ENCODE assay signal across 21 mouse cellular contexts in the genomic region with DNA sequence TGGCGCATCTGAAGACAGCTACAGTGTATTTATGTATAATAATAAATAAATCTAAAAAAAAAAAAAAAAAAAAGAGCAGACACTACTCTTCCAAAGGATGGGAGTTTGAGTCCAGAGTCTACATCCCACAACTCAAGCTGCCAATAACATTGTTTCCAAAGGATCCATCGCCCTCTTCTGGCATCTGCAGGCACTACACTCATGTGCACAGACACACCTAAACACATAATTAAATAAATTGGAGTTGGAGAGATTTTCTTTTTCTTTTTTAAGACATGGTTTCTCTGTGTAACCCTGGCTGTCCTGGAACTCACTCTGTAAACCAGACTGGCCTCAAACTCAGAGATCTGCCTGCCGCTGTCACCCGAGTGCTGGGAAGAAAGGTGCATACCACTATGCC. TPM values are rescaled to one million over a fixed set of nuclear protein-coding genes. Genes with fewer than 3 reads are reported as not detected.
DNase-seq lines count a peak whose midpoint lies in the region; ATAC-seq and TF ChIP-seq lines count a peak whose summit lies in the region.
"Had no signal": no experiment of that assay in that cellular context is flagged by ENCODE, and none has a peak within 500 bp of the region (broad histone marks: within the 10 kb centered on the region; RNA-seq: fewer than 3 reads in every experiment).

No protein-coding gene starts in this region.

- peaks cover 4% of the 10 kb centered on the region; the same call in 1 of the 2 replicates for H3K9me3 ChIP-seq in intestine, embryonic 14.5 days (ENCODE audit: control insufficient read depth, low read length)
- no peaks in the 10 kb centered on the region for H3K9me3 ChIP-seq in intestine, embryonic 16.5 days (ENCODE audit: control insufficient read depth, low read length)
- no peaks in the 10 kb centered on the region for H3K9me3 ChIP-seq in lung, postnatal 0 days (ENCODE audit: low read length)
- H3K9me3 ChIP-seq in kidney, embryonic 14.5 days (ENCODE audit: control insufficient read depth, low read length) = peaks cover 6% of the 10 kb centered on the region; the same call in 1 of the 2 replicates
- H3K9me3 ChIP-seq: embryonic facial prominence, embryonic 12.5 days; forebrain, embryonic 15.5 days; lung, embryonic 15.5 days had no signal

- no peak for ATAC-seq in intestine, embryonic 14.5 days (replicated peaks; ENCODE audit: low FRiP score, low TSS enrichment, low read depth)
- ATAC-seq in intestine, embryonic 16.5 days = no peak
- no peak for ATAC-seq in lung, postnatal 0 days
- no peak for ATAC-seq in Patski
- no peak for ATAC-seq in kidney, embryonic 14.5 days (ENCODE audit: low FRiP score, low TSS enrichment)
- ATAC-seq: forebrain, embryonic 15.5 days had no signal

- H3K4me1 ChIP-seq in intestine, embryonic 14.5 days (replicated peaks; ENCODE audit: control insufficient read depth, insufficient read depth, low read length) = peaks cover 7% of the 10 kb centered on the region
- peaks cover 2% of the 10 kb centered on the region for H3K4me1 ChIP-seq in intestine, embryonic 16.5 days (ENCODE audit: control insufficient read depth, insufficient read depth, low read length)
- no peaks in the 10 kb centered on the region for H3K4me1 ChIP-seq in lung, postnatal 0 days (ENCODE audit: insufficient read depth, low read depth, low read length)
- peaks cover 7% of the 10 kb centered on the region; the same call in 1 of the 2 replicates for H3K4me1 ChIP-seq in kidney, embryonic 14.5 days (ENCODE audit: control insufficient read depth, insufficient read depth, low read length)
- H3K4me1 ChIP-seq: forebrain, embryonic 15.5 days; midbrain, embryonic 12.5 days had no signal

- in situ Hi-C loops in Patski (cut with MboI; ENCODE audit: low pct_unique_long_range_greater_than_20kb) = loop anchor here (25.0 kb wide), 1 partner anchor 255 kb away; no protein-coding TSS in a partner anchor

- 95% methylated on average over 4 of the region's 4 CpGs for WGBS in intestine, embryonic 14.5 days
- 95% methylated on average over 4 of the region's 4 CpGs for WGBS in intestine, embryonic 16.5 days
- WGBS in lung, postnatal 0 days = 94% methylated on average over 4 of the region's 4 CpGs
- 90% methylated on average over 4 of the region's 4 CpGs for WGBS in kidney, embryonic 14.5 days

- no peak overlapping the region for H3K27ac ChIP-seq in intestine, embryonic 14.5 days (ENCODE audit: low read depth)
- no peak overlapping the region for H3K27ac ChIP-seq in intestine, embryonic 16.5 days (ENCODE audit: low read length)
- no peak overlapping the region for H3K27ac ChIP-seq in lung, postnatal 0 days (ENCODE audit: low read length)
- H3K27ac ChIP-seq in kidney, embryonic 14.5 days (ENCODE audit: low read depth, low read length) = no peak overlapping the region
- H3K27ac ChIP-seq: embryonic facial prominence, embryonic 12.5 days; forebrain, embryonic 15.5 days; hindbrain, embryonic 12.5 days; lung, embryonic 15.5 days; midbrain, embryonic 12.5 days had no signal

- DNase-seq in intestine, embryonic 14.5 days (ENCODE audit: low spot score) = peak; percentile 53
- no peak for DNase-seq in lung, postnatal 0 days (ENCODE audit: low spot score)
- no peak for DNase-seq in lung, postnatal 14 days
- no peak for DNase-seq in Patski (ENCODE audit: low read depth, low spot score)
- DNase-seq in adrenal gland, postnatal 4 days (ENCODE audit: low spot score in 2 of 2) = no peak
- DNase-seq: adrenal gland, adult 8-10 months; cerebellum, postnatal 10 days; heart, postnatal 14 days; kidney, adult 18-20 months; kidney, postnatal 10 days; left cerebral cortex, postnatal 4 days; thymus, postnatal 4 days had no signal

- H3K4me2 ChIP-seq in intestine, embryonic 14.5 days (ENCODE audit: low read length) = no peak overlapping the region
- H3K4me2 ChIP-seq in intestine, embryonic 16.5 days (ENCODE audit: low read depth, low read length) = no peak overlapping the region
- H3K4me2 ChIP-seq in lung, postnatal 0 days (replicated peaks; ENCODE audit: low read depth, low read length) = no peak overlapping the region
- no peak overlapping the region for H3K4me2 ChIP-seq in kidney, embryonic 14.5 days (replicated peaks; ENCODE audit: low read depth, low read length)
- H3K4me2 ChIP-seq: embryonic facial prominence, embryonic 12.5 days; forebrain, embryonic 15.5 days; heart, embryonic 12.5 days; hindbrain, embryonic 12.5 days; lung, embryonic 15.5 days; midbrain, embryonic 12.5 days had no signal

- CTCF ChIA-PET in Patski (lab: Charles Lee) = no interaction called here

- H3K36me3 ChIP-seq in intestine, embryonic 14.5 days (ENCODE audit: control insufficient read depth, insufficient read depth, low read length) = peaks cover 68% of the 10 kb centered on the region
- H3K36me3 ChIP-seq in intestine, embryonic 16.5 days (ENCODE audit: control insufficient read depth, insufficient read depth, low read length) = peaks cover 22% of the 10 kb centered on the region
- H3K36me3 ChIP-seq in lung, postnatal 0 days (ENCODE audit: insufficient read depth, low read length) = peaks cover 23% of the 10 kb centered on the region; the same call in 1 of the 2 replicates
- peaks cover 60% of the 10 kb centered on the region for H3K36me3 ChIP-seq in kidney, embryonic 14.5 days (ENCODE audit: control insufficient read depth, insufficient read depth, low read length)

- H3K27me3 ChIP-seq in intestine, embryonic 14.5 days (replicated peaks; ENCODE audit: control insufficient read depth, insufficient read depth, low read length) = no peaks in the 10 kb centered on the region
- H3K27me3 ChIP-seq in intestine, embryonic 16.5 days (replicated peaks; ENCODE audit: control insufficient read depth, insufficient read depth, low read length) = no peaks in the 10 kb centered on the region
- H3K27me3 ChIP-seq in lung, postnatal 0 days (replicated peaks; ENCODE audit: insufficient read depth, low read length) = no peaks in the 10 kb centered on the region
- H3K27me3 ChIP-seq in Patski = no peaks in the 10 kb centered on the region
- no peaks in the 10 kb centered on the region for H3K27me3 ChIP-seq in kidney, embryonic 14.5 days (ENCODE audit: control insufficient read depth, insufficient read depth, low read length)
- H3K27me3 ChIP-seq: embryonic facial prominence, embryonic 12.5 days; forebrain, embryonic 15.5 days; heart, embryonic 12.5 days; hindbrain, embryonic 12.5 days; lung, embryonic 15.5 days; midbrain, embryonic 12.5 days had no signal

- TF ChIP-seq EP300 in lung, postnatal 0 days (IDR thresholded peaks at IDR 0.05) = no peak

- no peak overlapping the region for H3K4me3 ChIP-seq in intestine, embryonic 14.5 days (ENCODE audit: low read depth, low read length)
- H3K4me3 ChIP-seq in intestine, embryonic 16.5 days (ENCODE audit: low read length) = no peak overlapping the region
- H3K4me3 ChIP-seq in lung, postnatal 0 days (ENCODE audit: low read depth, low read length) = no peak overlapping the region
- H3K4me3 ChIP-seq in kidney, embryonic 14.5 days (ENCODE audit: low read length) = no peak overlapping the region
- H3K4me3 ChIP-seq: embryonic facial prominence, embryonic 12.5 days; erythroblast, embryonic 14.5 days; forebrain, embryonic 15.5 days; heart, embryonic 12.5 days; hindbrain, embryonic 12.5 days; lung, embryonic 15.5 days; midbrain, embryonic 12.5 days had no signal

- POLR2A ChIA-PET in Patski (lab: Charles Lee) = no interaction called here

- no peak overlapping the region for H3K9ac ChIP-seq in intestine, embryonic 14.5 days (ENCODE audit: low read length)
- H3K9ac ChIP-seq in intestine, embryonic 16.5 days (ENCODE audit: low read depth, low read length) = no peak overlapping the region
- H3K9ac ChIP-seq in lung, postnatal 0 days (replicated peaks; ENCODE audit: low read depth) = no peak overlapping the region
- no peak overlapping the region for H3K9ac ChIP-seq in kidney, embryonic 14.5 days (ENCODE audit: low read depth, low read length)
- H3K9ac ChIP-seq: embryonic facial prominence, embryonic 12.5 days; forebrain, embryonic 15.5 days; heart, embryonic 12.5 days; hindbrain, embryonic 12.5 days; lung, embryonic 15.5 days; midbrain, embryonic 12.5 days had no signal

- peak; percentile 30; the same call in 1 of the 2 replicates for TF ChIP-seq CTCF in lung, postnatal 0 days (IDR thresholded peaks at IDR 0.05)
- TF ChIP-seq CTCF in Patski (IDR thresholded peaks at IDR 0.05) = peak; percentile 47

RNA-seq across cellular contexts. Expression of a gene that starts 11.8 kb away (rescaled TPM):
- polyA plus RNA-seq in intestine, embryonic 14.5 days (2014; fragmentation: Nextera tagmentation; extraction: Ambion mirVana) = 11.5 and 13.5 TPM in 2 replicates
- 12.6 and 13.7 TPM in 2 replicates for polyA plus RNA-seq in intestine, embryonic 16.5 days (2015; fragmentation: Nextera tagmentation; extraction: Ambion mirVana)
- 9.0 and 9.1 TPM in 2 replicates for polyA plus RNA-seq in lung, postnatal 0 days (2015; fragmentation: Nextera tagmentation; extraction: Ambion mirVana)
- 8.6 TPM for polyA plus RNA-seq in Patski (2021)
- total RNA-seq in adrenal gland, postnatal 4 days (2021) = 10 to 100 TPM; 12.8 to 13.1 TPM
- 12.6 and 13.3 TPM in 2 replicates for polyA plus RNA-seq in kidney, embryonic 14.5 days (2014; fragmentation: Nextera tagmentation; extraction: Ambion mirVana)

RNA-seq across cellular contexts. Expression of a gene that starts 16.5 kb away (rescaled TPM):
- polyA plus RNA-seq in intestine, embryonic 14.5 days (2014; fragmentation: Nextera tagmentation; extraction: Ambion mirVana) = 1.6 and 2.1 TPM in 2 replicates
- 1.6 and 1.7 TPM in 2 replicates for polyA plus RNA-seq in intestine, embryonic 16.5 days (2015; fragmentation: Nextera tagmentation; extraction: Ambion mirVana)
- polyA plus RNA-seq in lung, postnatal 0 days (2015; fragmentation: Nextera tagmentation; extraction: Ambion mirVana) = 2.5 and 4.1 TPM in 2 replicates
- polyA plus RNA-seq in Patski (2021) = 0.59 TPM
- 1 to 10 TPM in 1 of 2 experiments, under 1 TPM in 1; 0.98 to 1.7 TPM for total RNA-seq in adrenal gland, postnatal 4 days (2021)
- polyA plus RNA-seq in kidney, embryonic 14.5 days (2014; fragmentation: Nextera tagmentation; extraction: Ambion mirVana) = 1.0 and 1.1 TPM in 2 replicates
- polyA plus RNA-seq: erythroblast, embryonic 14.5 days had no signal

RNA-seq across cellular contexts. Expression of a gene that starts 17.1 kb away (rescaled TPM):
- 44.3 and 49.9 TPM in 2 replicates for polyA plus RNA-seq in intestine, embryonic 14.5 days (2014; fragmentation: Nextera tagmentation; extraction: Ambion mirVana)
- polyA plus RNA-seq in intestine, embryonic 16.5 days (2015; fragmentation: Nextera tagmentation; extraction: Ambion mirVana) = 48.2 and 48.6 TPM in 2 replicates
- 163 and 172 TPM in 2 replicates for polyA plus RNA-seq in lung, postnatal 0 days (2015; fragmentation: Nextera tagmentation; extraction: Ambion mirVana)
- 0.05 TPM for polyA plus RNA-seq in Patski (2021)
- 100 to 1,000 TPM; 110 to 113 TPM for total RNA-seq in adrenal gland, postnatal 4 days (2021)
- polyA plus RNA-seq in kidney, embryonic 14.5 days (2014; fragmentation: Nextera tagmentation; extraction: Ambion mirVana) = 36.2 and 46.8 TPM in 2 replicates
- polyA plus RNA-seq: erythroblast, embryonic 14.5 days had no signal

RNA-seq across cellular contexts. Expression of a gene that starts 21.5 kb away (rescaled TPM):
- polyA plus RNA-seq in intestine, embryonic 14.5 days (2014; fragmentation: Nextera tagmentation; extraction: Ambion mirVana) = 340 and 353 TPM in 2 replicates
- polyA plus RNA-seq in intestine, embryonic 16.5 days (2015; fragmentation: Nextera tagmentation; extraction: Ambion mirVana) = 227 and 230 TPM in 2 replicates
- 296 and 352 TPM in 2 replicates for polyA plus RNA-seq in lung, postnatal 0 days (2015; fragmentation: Nextera tagmentation; extraction: Ambion mirVana)
- polyA plus RNA-seq in Patski (2021) = 757 TPM
- total RNA-seq in adrenal gland, postnatal 4 days (2021) = 100 to 1,000 TPM; 889 to 991 TPM
- polyA plus RNA-seq in kidney, embryonic 14.5 days (2014; fragmentation: Nextera tagmentation; extraction: Ambion mirVana) = 369 and 392 TPM in 2 replicates

RNA-seq across cellular contexts. Expression of a gene that starts 21.5 kb away (rescaled TPM):
- 19.3 and 19.4 TPM in 2 replicates for polyA plus RNA-seq in intestine, embryonic 14.5 days (2014; fragmentation: Nextera tagmentation; extraction: Ambion mirVana)
- 15.4 and 16.3 TPM in 2 replicates for polyA plus RNA-seq in intestine, embryonic 16.5 days (2015; fragmentation: Nextera tagmentation; extraction: Ambion mirVana)
- polyA plus RNA-seq in lung, postnatal 0 days (2015; fragmentation: Nextera tagmentation; extraction: Ambion mirVana) = 9.5 and 12.1 TPM in 2 replicates
- 19.4 TPM for polyA plus RNA-seq in Patski (2021)
- total RNA-seq in adrenal gland, postnatal 4 days (2021) = 10 to 100 TPM; 16.1 to 18.1 TPM
- 18.8 and 21.3 TPM in 2 replicates for polyA plus RNA-seq in kidney, embryonic 14.5 days (2014; fragmentation: Nextera tagmentation; extraction: Ambion mirVana)

Comparison
In these comparisons a context has a peak if more than half of its experiments do, and no peak if none do; other contexts are left out.
1. RNA of a gene that starts 17.1 kb away (polyA plus RNA-seq): 163 to 172 TPM in lung, postnatal 0 days, 48.2 to 48.6 TPM in intestine, embryonic 16.5 days, 36.2 to 46.8 TPM in kidney, embryonic 14.5 days and 44.3 to 49.9 TPM in intestine, embryonic 14.5 days; 0.05 TPM in Patski (single experiment); every median in the first group is over 10 times any median in the second.